Mouse (Mus musculus) ES-E14 (cell line): ENCODE measurements around the gene Ddc.

ENCODE experiments used
- HCFC1 ChIP-seq: IDR thresholded peaks from 2 replicates; pipeline ENCODE4 v1.6.1; 2012; ENCODE audit warnings: low read length, inconsistent platforms, borderline replicate concordance; ENCODE audit not compliant: insufficient read depth
- ZC3H11A ChIP-seq: IDR thresholded peaks from 2 replicates; pipeline ENCODE4 v1.6.1; 2012; ENCODE audit warnings: low read depth, mild to moderate bottlenecking, inconsistent platforms, low read length, borderline replicate concordance
- ZNF384 ChIP-seq: IDR thresholded peaks from 2 replicates; pipeline ENCODE4 v1.6.1; 2012; ENCODE audit warnings: low read depth, low read length, inconsistent platforms

- TF ChIP-seq ZC3H11A (no peak), HCFC1 (no peak), ZNF384 (no peak)
Observed at GRCm38 (mm10) chr11:11881783-11882155, 16.2 kb downstream of the Ddc start.
